Mouse (Mus musculus): ENCODE results near the gene Psmf1. TPM values are rescaled to one million over a fixed set of nuclear protein-coding genes. Genes with fewer than 3 reads are reported as not detected.

Gene Psmf1
- polyA plus RNA-seq, 1 experiment from 2014 or later, result 39.0 TPM

GRCm38 (mm10) chr2:151668433-151668832 lies 75.6 kb downstream of the Psmf1 start, which contains the start of gene Rad21l:
Gene Rad21l, minus strand, starts transcription at chr2:151668533.
- no peak within 1 kb of the TSS for H3K4me3 ChIP-seq
- no peaks in the 10 kb centered on the region for H3K4me1 ChIP-seq
- no peak within 1 kb of the TSS for H3K27ac ChIP-seq
- peaks cover 7% of the 10 kb centered on the region; the same call in 1 of the 2 replicates for H3K27me3 ChIP-seq
- no peak within 1 kb of the TSS for H3K4me2 ChIP-seq
- no peaks in the 10 kb centered on the region for H3K36me3 ChIP-seq
- 70% methylated on average over 3 of the region's 3 CpGs for WGBS
- H3K9me3 ChIP-seq, result no peaks in the 10 kb centered on the region
- ATAC-seq (ENCODE audit: borderline replicate concordance, extremely low read depth, low FRiP score, low TSS enrichment), result no peak
- H3K9ac ChIP-seq, result no peak within 1 kb of the TSS

Other genes with a start within 250 kb of the Psmf1 start
- gene Fkbp1a, start 201.7 kb downstream of the Psmf1 start, polyA plus RNA-seq (2015; fragmentation: Nextera tagmentation; extraction: Ambion mirVana), result 776 and 781 TPM in 2 replicates
- 0.70 and 1.1 TPM in 2 replicates for gene Sdcbp2, start 171.6 kb downstream of the Psmf1 start, polyA plus RNA-seq (2015; fragmentation: Nextera tagmentation; extraction: Ambion mirVana)
- 0.60 and 0.64 TPM in 2 replicates for gene Snph, start 111.6 kb downstream of the Psmf1 start, polyA plus RNA-seq (2015; fragmentation: Nextera tagmentation; extraction: Ambion mirVana)
- gene Rad21l, start 75.7 kb downstream of the Psmf1 start, polyA plus RNA-seq (2015; fragmentation: Nextera tagmentation; extraction: Ambion mirVana), result 0.09 TPM in 1 of 2 replicates, not detected in the other
- 1.6 and 1.9 TPM in 2 replicates for gene Tmem74b, start 42.2 kb downstream of the Psmf1 start, polyA plus RNA-seq (2015; fragmentation: Nextera tagmentation; extraction: Ambion mirVana)
- gene Rspo4, start 98.7 kb upstream of the Psmf1 start, polyA plus RNA-seq (2015; fragmentation: Nextera tagmentation; extraction: Ambion mirVana), result 0.64 and 0.81 TPM in 2 replicates
- gene Angpt4, start 167.0 kb upstream of the Psmf1 start, polyA plus RNA-seq (2015; fragmentation: Nextera tagmentation; extraction: Ambion mirVana), result 0.43 and 0.62 TPM in 2 replicates
- 32.5 and 34.1 TPM in 2 replicates for gene Fam110a, start 236.0 kb upstream of the Psmf1 start, polyA plus RNA-seq (2015; fragmentation: Nextera tagmentation; extraction: Ambion mirVana)